Mouse (Mus musculus) lung, embryonic 15.5 days (tissue): ENCODE data around the gene Dntt. TPM values are rescaled to one million over a fixed set of nuclear protein-coding genes. Genes with fewer than 3 reads are reported as not detected.
A peak's percentile ranks its signal among the peaks of the same experiment; 100 is the strongest.

Experiments
- ATAC-seq: fragments of 200-750 bp; cut with Nextera tagmentation; 2 replicates; pipeline ENCODE4 v1.8.0; 2017; ENCODE audit warnings: moderate number of reproducible peaks, borderline replicate concordance; ENCODE audit not compliant: low FRiP score, low TSS enrichment; ENCODE audit errors: extremely low read depth
- H3K27ac ChIP-seq: fragments of 300-500 bp; sonication (generic); 2 replicates; pipeline ENCODE4 v1.5.1; 2015; ENCODE audit warnings: moderate library complexity, mild to moderate bottlenecking, inconsistent platforms
- H3K27me3 ChIP-seq: fragments of 300-500 bp; sonication (generic); 2 replicates; pipeline ENCODE4 v1.6.1; 2015; ENCODE audit warnings: inconsistent platforms
- H3K36me3 ChIP-seq: fragments of 300-500 bp; sonication (generic); 2 replicates; pipeline ENCODE4 v1.6.1; 2015; ENCODE audit warnings: inconsistent platforms
- H3K4me1 ChIP-seq: fragments of 300-500 bp; sonication (generic); 2 replicates; pipeline ENCODE4 v1.6.1; 2015; ENCODE audit warnings: inconsistent platforms
- H3K4me2 ChIP-seq: fragments of 300-500 bp; sonication (generic); 2 replicates; pipeline ENCODE4 v1.6.1; 2015; ENCODE audit warnings: inconsistent platforms, mild to moderate bottlenecking, moderate library complexity
- H3K4me3 ChIP-seq: fragments of 300-500 bp; sonication (generic); 2 replicates; pipeline ENCODE4 v1.5.1; 2015; ENCODE audit warnings: mild to moderate bottlenecking, inconsistent platforms
- H3K9ac ChIP-seq: fragments of 300-500 bp; sonication (generic); 2 replicates; pipeline ENCODE4 v1.6.1; 2015; ENCODE audit warnings: inconsistent platforms
- H3K9me3 ChIP-seq: fragments of 300-500 bp; sonication (generic); 2 replicates; pipeline ENCODE4 v1.6.1; 2016; ENCODE audit warnings: inconsistent platforms
- WGBS: fragments of 180-500 bp; shearing (Covaris S2); methylation state at CpG from one replicate; pipeline ENCODE4 v1.1.7; 2015; 5-methylcytosine and 5-hydroxymethylcytosine counted together
- polyA plus RNA-seq: library from polyadenylated mRNA; unstranded; fragments of >200 nt; fragmentation: Nextera tagmentation; extraction: Ambion mirVana; gene quantifications from 2 replicates; pipeline ENCODE4 v1.2.1, GENCODE M21; 2015

Dntt gene
- polyA plus RNA-seq, 1 experiment from 2014 or later: 0.19 TPM

DNA sequence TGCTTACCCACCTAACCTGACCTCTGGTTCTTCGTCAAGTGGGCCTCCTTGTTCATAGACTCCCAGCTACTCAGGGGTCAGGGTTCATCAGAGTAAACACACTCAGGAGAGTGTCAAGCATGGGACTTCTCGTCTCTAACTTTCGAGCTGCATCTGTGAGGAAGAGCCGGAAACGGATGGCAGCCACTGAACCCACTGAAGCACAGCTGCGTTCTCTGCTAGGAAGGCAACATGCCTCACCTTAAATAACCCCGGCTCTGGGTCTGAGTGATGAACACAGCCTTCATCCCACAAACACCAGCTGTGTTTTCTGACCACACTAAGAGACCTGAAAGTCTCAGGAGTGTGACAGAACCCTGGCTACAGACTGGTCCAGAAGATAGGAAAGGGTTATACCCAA is 10.0 kb downstream of the Dntt start:
- ATAC-seq: no peak
- Histone ChIP-seq H3K9ac (no peak overlapping the region), H3K27ac (no peak overlapping the region), H3K27me3 (no peaks in the 10 kb centered on the region), H3K36me3 (no peaks in the 10 kb centered on the region), H3K4me2 (no peak overlapping the region), H3K4me1 (no peaks in the 10 kb centered on the region), H3K4me3 (no peak overlapping the region), H3K9me3 (no peaks in the 10 kb centered on the region)
- WGBS: 64% methylated on average over 7 of the region's 7 CpGs

GRCm38 (mm10) chr19:41045091-41045770 is 16.2 kb downstream of the Dntt start:
- H3K9me3 ChIP-seq: no peaks in the 10 kb centered on the region
- WGBS: 24% methylated on average over 10 of the region's 10 CpGs
- no peaks in the 10 kb centered on the region for H3K27me3 ChIP-seq
- H3K36me3 ChIP-seq: no peaks in the 10 kb centered on the region
- H3K27ac ChIP-seq: no peak overlapping the region
- H3K4me1 ChIP-seq: no peaks in the 10 kb centered on the region
- H3K4me2 ChIP-seq: peak overlapping the region; percentile 27; the same call in 1 of the 2 replicates
- peak; percentile 55; the same call in 1 of the 2 replicates for ATAC-seq
- no peak overlapping the region for H3K9ac ChIP-seq
- H3K4me3 ChIP-seq: no peak overlapping the region

DNA sequence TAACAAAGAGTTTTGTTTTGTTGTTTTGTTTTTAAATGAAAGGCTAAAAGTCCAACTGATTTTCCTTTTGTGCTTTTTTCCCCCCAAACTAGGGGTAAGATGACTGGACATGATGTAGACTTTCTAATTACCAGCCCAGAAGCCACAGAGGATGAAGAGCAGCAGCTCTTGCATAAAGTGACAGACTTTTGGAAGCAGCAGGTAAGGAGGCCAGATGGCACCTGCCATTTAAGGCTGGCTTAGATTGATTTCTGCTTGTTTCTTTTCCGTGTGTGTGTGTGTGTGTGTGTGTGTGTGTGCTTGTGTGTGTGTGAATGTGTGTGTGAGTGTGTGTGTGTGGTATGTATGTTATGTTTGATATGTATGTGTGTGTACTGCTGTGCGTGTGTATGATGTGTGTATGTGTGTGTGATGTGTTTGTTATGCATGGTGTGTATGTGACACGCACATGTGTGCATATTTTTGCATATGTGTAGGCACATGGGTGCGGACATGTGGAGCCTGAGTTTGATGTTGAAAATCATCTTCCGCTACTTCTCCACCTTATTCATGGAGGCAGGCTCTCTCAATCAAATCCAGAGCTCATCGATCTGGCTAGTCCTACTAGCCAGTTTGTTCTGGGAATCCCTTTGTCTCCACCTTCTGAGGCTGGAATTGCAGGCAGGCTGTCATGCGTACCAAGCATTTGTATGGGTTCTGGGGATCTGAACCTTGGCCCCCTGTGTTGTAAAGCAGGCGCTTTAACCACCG is 18.5 kb downstream of the Dntt start:
- Histone ChIP-seq H3K4me1 (0 out of 2 replicates have a peak, but pooled peaks cover 4% of the 10 kb centered on the region), H3K9ac (no peak overlapping the region), H3K27me3 (no peaks in the 10 kb centered on the region), H3K4me3 (no peak overlapping the region), H3K4me2 (no peak overlapping the region), H3K27ac (no peak overlapping the region), H3K9me3 (no peaks in the 10 kb centered on the region), H3K36me3 (no peaks in the 10 kb centered on the region)
- ATAC-seq: no peak
- 69% methylated on average over 9 of the region's 9 CpGs for WGBS

DNA sequence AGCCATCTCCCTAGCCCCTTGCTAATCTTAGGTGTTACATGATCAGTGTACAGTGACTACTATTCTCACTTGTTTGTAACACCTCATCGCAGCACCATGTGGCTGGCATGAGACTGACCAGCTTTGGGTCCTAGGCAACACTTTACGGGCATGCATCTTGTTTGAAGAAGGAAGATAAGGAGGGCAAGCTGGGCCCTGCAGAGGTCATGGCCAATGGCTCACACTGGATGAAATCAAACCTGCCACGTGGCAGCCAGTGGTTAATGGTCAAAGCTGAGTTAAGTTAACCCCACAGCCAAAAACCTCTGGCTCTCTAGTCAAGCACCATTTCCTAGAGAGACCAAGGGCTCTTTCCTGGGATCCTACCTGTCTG is 19.1 kb downstream of the Dntt start:
- ATAC-seq: no peak
- no peaks in the 10 kb centered on the region for H3K9me3 ChIP-seq
- H3K27ac ChIP-seq: no peak overlapping the region
- H3K9ac ChIP-seq: no peak overlapping the region
- no peak overlapping the region for H3K4me3 ChIP-seq
- H3K4me2 ChIP-seq: no peak overlapping the region
- H3K36me3 ChIP-seq: no peaks in the 10 kb centered on the region
- H3K4me1 ChIP-seq: 0 out of 2 replicates have a peak, but pooled peaks cover 4% of the 10 kb centered on the region
- H3K27me3 ChIP-seq: no peaks in the 10 kb centered on the region
- WGBS: 55% methylated on average over 3 of the region's 3 CpGs

DNA sequence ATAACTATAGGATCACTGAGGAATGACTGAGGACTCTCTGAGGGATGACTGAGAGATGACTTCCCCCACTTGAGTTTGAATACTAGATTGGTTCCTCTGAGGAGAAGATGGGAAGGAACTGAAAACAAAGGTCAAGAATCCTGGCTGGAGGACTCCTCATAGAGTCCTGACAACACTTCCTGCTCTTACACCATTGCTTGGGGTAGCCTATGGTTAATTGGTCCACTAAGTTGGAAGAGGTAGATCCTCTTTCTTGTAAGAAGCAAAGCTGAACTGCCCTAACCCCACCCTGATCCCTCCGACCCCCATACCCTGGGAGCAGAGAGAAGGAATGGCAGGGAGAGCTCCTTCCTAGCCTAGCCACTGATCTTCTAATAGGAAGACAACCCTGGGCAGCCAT is 22.6 kb downstream of the Dntt start:
- WGBS: 76% methylated on average over 1 of the region's 1 CpGs
- Histone ChIP-seq H3K27ac (no peak overlapping the region), H3K4me3 (no peak overlapping the region), H3K36me3 (no peaks in the 10 kb centered on the region), H3K4me2 (no peak overlapping the region), H3K9ac (no peak overlapping the region), H3K27me3 (no peaks in the 10 kb centered on the region), H3K9me3 (no peaks in the 10 kb centered on the region), H3K4me1 (0 out of 2 replicates have a peak, but pooled peaks cover 4% of the 10 kb centered on the region)
- ATAC-seq: no peak

- peak overlapping the region; percentile 26; the same call in 1 of the 2 replicates for H3K27ac ChIP-seq
- H3K27me3 ChIP-seq: no peaks in the 10 kb centered on the region
- H3K9me3 ChIP-seq: no peaks in the 10 kb centered on the region
- H3K9ac ChIP-seq: no peak overlapping the region
- H3K36me3 ChIP-seq: no peaks in the 10 kb centered on the region
- H3K4me2 ChIP-seq: no peak overlapping the region
- no peak overlapping the region for H3K4me3 ChIP-seq
- WGBS: 45% methylated on average over 5 of the region's 5 CpGs
- ATAC-seq: no peak
- H3K4me1 ChIP-seq: 0 out of 2 replicates have a peak, but pooled peaks cover 4% of the 10 kb centered on the region
Observed at GRCm38 (mm10) chr19:41052247-41052646, 23.2 kb downstream of the Dntt start.

DNA sequence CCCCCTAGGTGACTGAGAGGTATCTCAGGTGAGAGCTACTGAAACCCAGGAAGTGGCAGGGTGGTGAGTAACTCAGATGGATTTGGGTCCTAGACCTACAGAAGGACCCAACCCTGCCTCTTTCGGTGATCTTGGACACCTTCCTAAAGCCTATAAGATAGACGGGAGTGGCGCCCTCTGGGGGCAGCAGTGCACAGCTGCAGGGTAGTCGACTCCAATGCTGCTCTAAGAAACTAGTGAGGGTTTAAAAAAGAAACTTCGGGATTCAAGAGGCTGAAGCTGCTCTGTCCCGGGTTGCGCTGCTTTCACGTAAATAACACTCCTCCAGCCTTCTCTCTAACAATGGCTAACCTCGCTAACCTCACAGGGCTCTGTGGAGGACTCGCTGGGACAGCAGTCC is 24.5 kb downstream of the Dntt start:
- no peak overlapping the region for H3K27ac ChIP-seq
- H3K4me1 ChIP-seq: 0 out of 2 replicates have a peak, but pooled peaks cover 4% of the 10 kb centered on the region
- ATAC-seq: no peak
- H3K9ac ChIP-seq: no peak overlapping the region
- no peak overlapping the region for H3K4me3 ChIP-seq
- no peak overlapping the region for H3K4me2 ChIP-seq
- no peaks in the 10 kb centered on the region for H3K9me3 ChIP-seq
- H3K36me3 ChIP-seq: no peaks in the 10 kb centered on the region
- H3K27me3 ChIP-seq: no peaks in the 10 kb centered on the region
- 32% methylated on average over 10 of the region's 10 CpGs for WGBS

DNA sequence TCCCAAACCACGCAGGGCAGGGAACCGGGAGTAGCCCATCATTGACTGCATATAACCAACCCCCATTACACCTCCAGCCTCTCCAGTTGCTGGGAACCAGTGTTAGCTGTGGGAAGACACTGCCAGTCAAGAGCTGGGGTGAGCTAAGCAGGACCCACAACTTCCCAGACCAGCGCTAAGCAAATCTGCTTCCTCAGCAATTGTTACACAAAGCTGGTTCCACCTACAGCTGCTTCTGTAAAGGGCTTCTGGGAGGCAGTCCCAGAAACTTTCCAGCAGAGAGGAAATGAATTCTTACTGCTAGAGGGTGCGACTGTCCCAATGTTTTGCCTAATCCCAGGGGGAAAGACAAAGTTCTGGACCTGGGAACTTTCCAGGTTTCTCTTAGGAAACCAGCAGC is 25.6 kb downstream of the Dntt start:
- no peak overlapping the region for H3K27ac ChIP-seq
- H3K36me3 ChIP-seq: no peaks in the 10 kb centered on the region
- no peak for ATAC-seq
- no peaks in the 10 kb centered on the region for H3K9me3 ChIP-seq
- H3K27me3 ChIP-seq: no peaks in the 10 kb centered on the region
- 54% methylated on average over 4 of the region's 4 CpGs for WGBS
- H3K4me3 ChIP-seq: no peak overlapping the region
- no peak overlapping the region for H3K9ac ChIP-seq
- no peak overlapping the region for H3K4me2 ChIP-seq
- H3K4me1 ChIP-seq: 0 out of 2 replicates have a peak, but pooled peaks cover 4% of the 10 kb centered on the region

GRCm38 (mm10) chr19:41071500-41071899 is 42.4 kb downstream of the Dntt start:
- Histone ChIP-seq H3K9me3 (no peaks in the 10 kb centered on the region), H3K36me3 (no peaks in the 10 kb centered on the region), H3K4me1 (no peaks in the 10 kb centered on the region), H3K4me2 (no peak overlapping the region), H3K27me3 (no peaks in the 10 kb centered on the region), H3K27ac (no peak overlapping the region), H3K4me3 (no peak overlapping the region), H3K9ac (no peak overlapping the region)
- 7% methylated on average over 8 of the region's 8 CpGs for WGBS
- peak; percentile 31; the same call in 1 of the 2 replicates for ATAC-seq

- 81% methylated on average over 14 of the region's 14 CpGs for WGBS
- no peak overlapping the region for H3K27ac ChIP-seq
- no peaks in the 10 kb centered on the region for H3K27me3 ChIP-seq
- no peaks in the 10 kb centered on the region for H3K4me1 ChIP-seq
- H3K4me2 ChIP-seq: no peak overlapping the region
- no peak for ATAC-seq
- H3K4me3 ChIP-seq: no peak overlapping the region
- no peaks in the 10 kb centered on the region for H3K36me3 ChIP-seq
- H3K9me3 ChIP-seq: no peaks in the 10 kb centered on the region
- no peak overlapping the region for H3K9ac ChIP-seq
Observed at GRCm38 (mm10) chr19:41073746-41074455, 44.8 kb downstream of the Dntt start.

DNA sequence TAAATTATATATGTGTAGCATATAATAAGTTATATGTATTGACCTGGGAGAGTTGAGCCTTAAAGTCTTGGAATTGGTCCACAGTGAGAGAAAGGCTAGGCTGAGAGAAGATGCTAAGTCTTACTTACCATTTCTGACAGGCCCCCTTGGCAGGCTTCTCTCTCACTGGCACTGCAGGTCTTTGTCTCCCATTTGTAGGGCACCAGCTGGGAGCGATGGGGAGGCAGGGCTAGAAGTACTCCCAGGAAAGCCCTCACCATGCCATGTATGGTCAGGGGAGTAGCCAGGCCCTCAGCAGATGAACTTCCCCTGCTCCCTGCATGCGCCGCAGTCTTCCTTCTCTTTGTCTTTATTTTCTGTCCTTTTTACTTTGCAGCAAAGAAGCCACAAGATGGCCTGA is 47.8 kb downstream of the Dntt start, which contains the start of gene Opalin:
TSS of gene Opalin (minus strand) at position 208 of the 400 bp plus-strand sequence.
- no peaks in the 10 kb centered on the region for H3K27me3 ChIP-seq
- ATAC-seq: no peak
- no peak within 1 kb of the TSS for H3K4me2 ChIP-seq
- H3K36me3 ChIP-seq: no peaks in the 10 kb centered on the region
- H3K4me1 ChIP-seq: no peaks in the 10 kb centered on the region
- no peak within 1 kb of the TSS for H3K9ac ChIP-seq
- H3K4me3 ChIP-seq: no peak within 1 kb of the TSS
- no peaks in the 10 kb centered on the region for H3K9me3 ChIP-seq
- 71% methylated on average over 3 of the region's 3 CpGs for WGBS
- no peak within 1 kb of the TSS for H3K27ac ChIP-seq

- Histone ChIP-seq H3K4me2 (no peak overlapping the region), H3K27ac (no peak overlapping the region), H3K9me3 (no peaks in the 10 kb centered on the region), H3K9ac (no peak overlapping the region), H3K36me3 (no peaks in the 10 kb centered on the region), H3K27me3 (no peaks in the 10 kb centered on the region), H3K4me1 (no peaks in the 10 kb centered on the region), H3K4me3 (no peak overlapping the region)
- WGBS: 83% methylated on average over 3 of the region's 3 CpGs
- no peak for ATAC-seq
Observed at GRCm38 (mm10) chr19:41081589-41081988, 52.5 kb downstream of the Dntt start.
